Mouse (Mus musculus) olfactory bulb, adult 2 months (tissue): ENCODE results near the gene Ech1.

ENCODE experiments used
- CTCF ChIP-seq: fragments of 200-500 bp; IDR thresholded peaks from 2 replicates; pipeline ENCODE4 v1.5.1; 2012; ENCODE audit warnings: low read depth, mild to moderate bottlenecking, low read length, moderate library complexity; ENCODE audit not compliant: insufficient read depth
- POLR2A ChIP-seq: fragments of 200-500 bp; IDR thresholded peaks from 2 replicates; pipeline ENCODE4 v1.6.1; 2012; ENCODE audit warnings: mild to moderate bottlenecking, low read depth, low read length, moderate library complexity; ENCODE audit not compliant: insufficient read depth

DNA sequence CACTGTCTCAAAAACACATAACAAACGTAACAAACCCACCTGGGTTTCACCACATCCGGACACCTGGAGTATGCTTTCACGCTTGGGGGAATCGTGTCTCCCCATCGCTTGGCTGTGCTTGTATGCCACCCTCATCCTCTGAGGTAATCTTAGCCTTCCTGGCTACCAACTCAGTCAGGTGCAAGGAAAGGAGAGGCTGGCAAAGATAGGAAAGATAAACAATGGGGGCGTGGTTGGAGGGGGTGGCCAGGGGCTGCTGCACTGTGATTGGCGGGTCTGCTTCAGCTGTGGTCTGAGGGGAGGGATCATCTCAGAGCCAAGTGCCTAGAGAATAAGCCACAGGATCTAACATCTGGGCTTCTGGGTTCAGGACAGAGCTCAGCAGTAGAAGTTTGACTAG is 54.6 kb downstream of the Ech1 start:
- TF ChIP-seq CTCF (no peak), POLR2A (no peak)
